Comparison of ENCODE assay signal across 8 mouse cellular contexts in genomic region chr6:108212881-108213295, GRCm38 (mm10). TPM values are rescaled to one million over a fixed set of nuclear protein-coding genes. Genes with fewer than 3 reads are reported as not detected.
DNase-seq lines count a peak whose midpoint lies in the region; ATAC-seq lines count a peak whose summit lies in the region.

Gene Itpr1, plus strand, starts transcription at chr6:108213096.

- peak within 1 kb of the TSS; percentile 81 for H3K9ac ChIP-seq in heart, embryonic 14.5 days (ENCODE audit: low read length)
- peak within 1 kb of the TSS; percentile 79 for H3K9ac ChIP-seq in liver, embryonic 13.5 days
- H3K9ac ChIP-seq in stomach, embryonic 16.5 days (ENCODE audit: low read length), result peak within 1 kb of the TSS; percentile 80

- peak; percentile 75 for DNase-seq in c-Kit-negative CD71-positive TER-119-positive erythroid progenitor cells, embryonic 14.5 days (ENCODE audit: low read depth, low spot score)
- DNase-seq in fibroblast of lung, adult 2 months (ENCODE audit: low read depth), result peak; percentile 94
- DNase-seq in kidney, postnatal 14 days, result peak; percentile 99
- DNase-seq in liver, embryonic 13.5 days, result peak; percentile 93
- DNase-seq in neural tube, embryonic 10.5 days (ENCODE audit: extremely low spot score, low spot score), result peak; percentile 97

- H3K27ac ChIP-seq in heart, embryonic 14.5 days (replicated peaks in 1 of 2; ENCODE audit: control insufficient read depth in 1 of 2, insufficient read depth in 1 of 2, low read depth in 2 of 2, low read length in 2 of 2), result peak within 1 kb of the TSS; percentile 69 to 82
- peak within 1 kb of the TSS; percentile 68 for H3K27ac ChIP-seq in liver, embryonic 13.5 days
- H3K27ac ChIP-seq in stomach, embryonic 16.5 days (ENCODE audit: low read length), result peak within 1 kb of the TSS; percentile 74

- WGBS in heart, embryonic 14.5 days, result under 1% methylated on average over 26 of the region's 27 CpGs
- under 1% methylated on average over 27 of the region's 27 CpGs for WGBS in liver, embryonic 13.5 days (ENCODE audit: insufficient replicate concordance)
- WGBS in stomach, embryonic 16.5 days, result under 1% methylated on average over 27 of the region's 27 CpGs

- ATAC-seq in CD4-positive, CD25-positive, alpha-beta regulatory T cell, adult 4 months, result peak; percentile 96
- peak; percentile 100 for ATAC-seq in heart, embryonic 14.5 days (ENCODE audit: insufficient number of reproducible peaks, insufficient read depth, low FRiP score, low read depth)
- ATAC-seq in liver, embryonic 13.5 days (ENCODE audit: low read depth), result peak; percentile 99
- peak; percentile 100 for ATAC-seq in stomach, embryonic 16.5 days (ENCODE audit: insufficient read depth, low FRiP score)

- peak within 1 kb of the TSS; percentile 72 to 97 for H3K4me3 ChIP-seq in heart, embryonic 14.5 days (ENCODE audit: control insufficient read depth in 1 of 2, insufficient read depth in 1 of 2, low read depth in 1 of 2, low read length in 2 of 2)
- peak within 1 kb of the TSS; percentile 77 for H3K4me3 ChIP-seq in liver, embryonic 13.5 days (replicated peaks)
- H3K4me3 ChIP-seq in stomach, embryonic 16.5 days (replicated peaks; ENCODE audit: low read length), result peak within 1 kb of the TSS; percentile 85

- H3K36me3 ChIP-seq in heart, embryonic 14.5 days (ENCODE audit: control insufficient read depth, insufficient read depth, low read length), result 0 out of 2 replicates have a peak, but pooled peaks cover 9% of the 10 kb centered on the region
- no peaks in the 10 kb centered on the region for H3K36me3 ChIP-seq in liver, embryonic 13.5 days
- H3K36me3 ChIP-seq in stomach, embryonic 16.5 days (ENCODE audit: control insufficient read depth, insufficient read depth, low read length), result no peaks in the 10 kb centered on the region

- peak within 1 kb of the TSS; percentile 81 for H3K4me2 ChIP-seq in heart, embryonic 14.5 days (ENCODE audit: low read length)
- peak within 1 kb of the TSS; percentile 95 for H3K4me2 ChIP-seq in liver, embryonic 13.5 days
- peak within 1 kb of the TSS; percentile 87 for H3K4me2 ChIP-seq in stomach, embryonic 16.5 days (ENCODE audit: low read depth, low read length)

- H3K4me1 ChIP-seq in heart, embryonic 14.5 days (ENCODE audit: control insufficient read depth in 2 of 2, insufficient read depth in 2 of 2, low read length in 2 of 2), result peaks cover 2 to 25% of the 10 kb centered on the region in 2 experiments
- peaks cover 37% of the 10 kb centered on the region for H3K4me1 ChIP-seq in liver, embryonic 13.5 days (replicated peaks)
- peaks cover 15% of the 10 kb centered on the region for H3K4me1 ChIP-seq in stomach, embryonic 16.5 days (ENCODE audit: control insufficient read depth, insufficient read depth, low read length)

- no peaks in the 10 kb centered on the region for H3K27me3 ChIP-seq in heart, embryonic 14.5 days (ENCODE audit: control insufficient read depth, insufficient read depth, low read length)
- no peaks in the 10 kb centered on the region for H3K27me3 ChIP-seq in liver, embryonic 13.5 days
- H3K27me3 ChIP-seq in stomach, embryonic 16.5 days (ENCODE audit: control insufficient read depth, insufficient read depth, low read length), result no peaks in the 10 kb centered on the region

- no peaks in the 10 kb centered on the region for H3K9me3 ChIP-seq in heart, embryonic 14.5 days (ENCODE audit: control insufficient read depth, low read length)
- no peaks in the 10 kb centered on the region for H3K9me3 ChIP-seq in liver, embryonic 13.5 days (replicated peaks)
- H3K9me3 ChIP-seq in stomach, embryonic 16.5 days (replicated peaks; ENCODE audit: control insufficient read depth, low read length), result no peaks in the 10 kb centered on the region

RNA-seq across cellular contexts. Expression of gene Itpr1, which starts in this region (rescaled TPM):
- 10 to 100 TPM; 15.1 to 24.4 TPM for polyA plus RNA-seq in CD4-positive, CD25-positive, alpha-beta regulatory T cell, adult 4 months (2017; shearing (Covaris generic))
- 16.6 and 18.9 TPM in 2 replicates for polyA plus RNA-seq in heart, embryonic 14.5 days (2014; fragmentation: Nextera tagmentation; extraction: Ambion mirVana)
- 2.3 and 3.2 TPM in 2 replicates for polyA plus RNA-seq in liver, embryonic 13.5 days (2015; fragmentation: Nextera tagmentation; extraction: Ambion mirVana)
- 9.9 and 11.4 TPM in 2 replicates for polyA plus RNA-seq in stomach, embryonic 16.5 days (2015; fragmentation: Nextera tagmentation; extraction: Ambion mirVana)

Comparison
In these comparisons a context has a peak if more than half of its experiments do, and no peak if none do; other contexts are left out.
1. Peak in every context shown above with its lines: DNase-seq, ATAC-seq, H3K4me3 ChIP-seq and H3K27ac ChIP-seq.